ENCODE assay signal across 7 mouse cellular contexts in genomic region chr13:5870382-5871272, GRCm38 (mm10). TPM values are rescaled to one million over a fixed set of nuclear protein-coding genes. Genes with fewer than 3 reads are reported as not detected.
DNase-seq lines count a peak whose midpoint lies in the region; ATAC-seq lines count a peak whose summit lies in the region.

No protein-coding gene starts in this region.

- H3K9me3 ChIP-seq in kidney, embryonic 14.5 days (ENCODE audit: control insufficient read depth, low read length) = no peaks in the 10 kb centered on the region
- H3K9me3 ChIP-seq in stomach, embryonic 15.5 days = no peaks in the 10 kb centered on the region

- H3K27ac ChIP-seq in kidney, embryonic 14.5 days (ENCODE audit: low read depth, low read length) = peak overlapping the region; percentile 30; the same call in 1 of the 2 replicates
- peak overlapping the region; percentile 68 for H3K27ac ChIP-seq in stomach, embryonic 15.5 days

- H3K9ac ChIP-seq in kidney, embryonic 14.5 days (ENCODE audit: low read depth, low read length) = no peak overlapping the region
- no peak overlapping the region for H3K9ac ChIP-seq in stomach, embryonic 15.5 days

- DNase-seq in ZHBTc4 (ENCODE audit: low read depth, low spot score) = peak; percentile 27
- peak; percentile 55 for DNase-seq in embryo, embryonic 10 days (ENCODE audit: low spot score)
- peak; percentile 84 to 87 for DNase-seq in heart, adult 9 months (ENCODE audit: low spot score in 2 of 2)
- peak; percentile 75 for DNase-seq in lung, postnatal 14 days

- WGBS in kidney, embryonic 14.5 days = 26% methylated on average over 14 of the region's 15 CpGs
- WGBS in stomach, embryonic 15.5 days = 27% methylated on average over 15 of the region's 15 CpGs

- peak; percentile 78; the same call in 1 of the 2 replicates for ATAC-seq in kidney, embryonic 14.5 days (ENCODE audit: low FRiP score, low TSS enrichment)
- ATAC-seq in stomach, embryonic 15.5 days (ENCODE audit: insufficient read depth, low FRiP score, low read depth) = peak; percentile 65
- no peak for ATAC-seq in monocyte, adult 5-6 weeks (replicated peaks; ENCODE audit: insufficient number of reproducible peaks, low FRiP score, low TSS enrichment, poor library complexity, severe bottlenecking)

- H3K4me1 ChIP-seq in kidney, embryonic 14.5 days (ENCODE audit: control insufficient read depth, insufficient read depth, low read length) = 0 out of 2 replicates have a peak, but pooled peaks cover 5% of the 10 kb centered on the region
- H3K4me1 ChIP-seq in stomach, embryonic 15.5 days = peaks cover 4% of the 10 kb centered on the region; the same call in 1 of the 2 replicates

- H3K27me3 ChIP-seq in kidney, embryonic 14.5 days (ENCODE audit: control insufficient read depth, insufficient read depth, low read length) = no peaks in the 10 kb centered on the region
- H3K27me3 ChIP-seq in stomach, embryonic 15.5 days (replicated peaks) = no peaks in the 10 kb centered on the region

- H3K36me3 ChIP-seq in kidney, embryonic 14.5 days (ENCODE audit: control insufficient read depth, insufficient read depth, low read length) = peaks cover 35% of the 10 kb centered on the region
- H3K36me3 ChIP-seq in stomach, embryonic 15.5 days = peaks cover 22% of the 10 kb centered on the region

- H3K4me2 ChIP-seq in kidney, embryonic 14.5 days (replicated peaks; ENCODE audit: low read depth, low read length) = no peak overlapping the region; the same call in 1 of the 2 replicates
- H3K4me2 ChIP-seq in stomach, embryonic 15.5 days = no peak overlapping the region

- no peak overlapping the region for H3K4me3 ChIP-seq in kidney, embryonic 14.5 days (ENCODE audit: low read length)
- no peak overlapping the region for H3K4me3 ChIP-seq in stomach, embryonic 15.5 days (replicated peaks)

RNA-seq across cellular contexts. Expression of gene Klf6, which starts 9.3 kb away (rescaled TPM):
- 32.6 and 50.4 TPM in 2 replicates for polyA plus RNA-seq in kidney, embryonic 14.5 days (2014; fragmentation: Nextera tagmentation; extraction: Ambion mirVana)
- 80.4 and 88.9 TPM in 2 replicates for polyA plus RNA-seq in stomach, embryonic 15.5 days (2015; fragmentation: Nextera tagmentation; extraction: Ambion mirVana)
- total RNA-seq in monocyte, adult 5-6 weeks (2017) = 457 to 663 TPM (median 525 TPM) in 3 replicates

Comparison
In these comparisons a context has a peak if more than half of its experiments do, and no peak if none do; other contexts are left out.
1. DNase-seq: peak in every context shown above with its lines; median percentile 86 in heart, adult 9 months; 75 in lung, postnatal 14 days; 55 in embryo, embryonic 10 days; 27 in ZHBTc4.